Mouse (Mus musculus) liver, embryonic 14.5 days (tissue): ENCODE results near the gene Gpr153.
A peak's percentile ranks its signal among the peaks of the same experiment; 100 is the strongest.

Source experiments
- CTCF ChIP-seq: IDR thresholded peaks from 2 replicates; pipeline ENCODE4 v1.5.1; 2016; ENCODE audit warnings: antibody characterized with exemption, low read depth, control low read depth
- EP300 ChIP-seq: IDR thresholded peaks from 2 replicates; pipeline ENCODE4 v1.6.1; 2016; ENCODE audit warnings: antibody characterized with exemption, low read depth

DNA sequence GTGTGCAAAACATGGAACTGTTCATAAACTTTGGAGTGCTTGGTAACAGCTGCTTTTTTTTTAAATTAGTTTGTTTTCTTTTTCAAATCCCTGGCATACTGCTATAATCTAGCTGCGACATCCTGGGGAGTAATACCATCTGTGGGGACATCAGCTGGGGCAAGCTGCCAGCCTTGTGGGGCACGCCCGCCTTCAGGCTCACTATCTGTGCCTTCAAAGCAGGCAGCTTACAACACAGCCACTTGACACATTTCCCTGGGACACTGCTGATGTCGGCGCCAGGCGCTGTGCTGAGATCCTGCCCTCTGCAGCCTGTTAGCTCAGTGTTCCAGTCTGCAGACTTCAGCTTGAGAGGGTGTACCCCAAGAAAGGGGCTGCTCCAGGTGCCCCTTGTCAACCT lies 17.0 kb upstream of the Gpr153 start:
- TF ChIP-seq CTCF (no peak), EP300 (peak; percentile 63)
